Mouse (Mus musculus) embryonic facial prominence, embryonic 10.5 days (tissue): ENCODE measurements around the gene Vsig10. TPM values are rescaled to one million over a fixed set of nuclear protein-coding genes. Genes with fewer than 3 reads are reported as not detected.
A peak's percentile ranks its signal among the peaks of the same experiment; 100 is the strongest.

Experiments used
- DNase-seq: peaks from one replicate; pipeline ENCODE4 v3.0.0-alpha.2; 2017; ENCODE audit warnings: low spot score
- H3K27ac ChIP-seq: fragments of 300-500 bp; sonication (generic); replicated peaks from 2 replicates; pipeline ENCODE4 v1.5.1; 2016; ENCODE audit warnings: mild to moderate bottlenecking
- H3K27me3 ChIP-seq: fragments of 300-500 bp; sonication (generic); replicated peaks from 2 replicates; pipeline ENCODE4 v1.6.1; 2016; ENCODE audit warnings: low read depth, mild to moderate bottlenecking; ENCODE audit not compliant: poor library complexity, severe bottlenecking
- H3K36me3 ChIP-seq: fragments of 300-500 bp; sonication (generic); replicated peaks from 2 replicates; pipeline ENCODE4 v1.6.1; 2016; ENCODE audit warnings: mild to moderate bottlenecking, moderate library complexity
- H3K4me1 ChIP-seq: fragments of 300-500 bp; sonication (generic); 2 replicates; pipeline ENCODE4 v1.6.1; 2016
- H3K4me3 ChIP-seq: fragments of 300-500 bp; sonication (generic); 2 replicates; pipeline ENCODE4 v1.5.1; 2016; ENCODE audit warnings: mild to moderate bottlenecking, moderate library complexity
- H3K9me3 ChIP-seq: fragments of 300-500 bp; sonication (generic); 2 replicates; pipeline ENCODE4 v1.6.1; 2016; ENCODE audit warnings: mild to moderate bottlenecking
- WGBS: fragments of 180-500 bp; shearing (Covaris S2); methylation state at CpG from one replicate; pipeline ENCODE4 v1.1.7; 2016; 5-methylcytosine and 5-hydroxymethylcytosine counted together
- polyA plus RNA-seq: library from polyadenylated mRNA; unstranded; fragments of >200 nt; fragmentation: Nextera tagmentation; extraction: Ambion mirVana; gene quantifications from 2 replicates; pipeline ENCODE4 v1.2.1, GENCODE M21; 2016

Gene Vsig10
- 3.4 and 4.0 TPM in 2 replicates for polyA plus RNA-seq

GRCm38 (mm10) chr5:117318741-117319629 is at the start of gene Vsig10:
Gene Vsig10, plus strand, starts transcription at chr5:117319083.
- Histone ChIP-seq H3K36me3 (no peaks in the 10 kb centered on the region), H3K9me3 (no peaks in the 10 kb centered on the region), H3K4me1 (peaks cover 30% of the 10 kb centered on the region), H3K27me3 (peaks cover 78% of the 10 kb centered on the region), H3K27ac (peak within 1 kb of the TSS; percentile 87), H3K4me3 (peak within 1 kb of the TSS; percentile 84)
- under 1% methylated on average over 81 of the region's 81 CpGs for WGBS
- DNase-seq = peak; percentile 78

DNA sequence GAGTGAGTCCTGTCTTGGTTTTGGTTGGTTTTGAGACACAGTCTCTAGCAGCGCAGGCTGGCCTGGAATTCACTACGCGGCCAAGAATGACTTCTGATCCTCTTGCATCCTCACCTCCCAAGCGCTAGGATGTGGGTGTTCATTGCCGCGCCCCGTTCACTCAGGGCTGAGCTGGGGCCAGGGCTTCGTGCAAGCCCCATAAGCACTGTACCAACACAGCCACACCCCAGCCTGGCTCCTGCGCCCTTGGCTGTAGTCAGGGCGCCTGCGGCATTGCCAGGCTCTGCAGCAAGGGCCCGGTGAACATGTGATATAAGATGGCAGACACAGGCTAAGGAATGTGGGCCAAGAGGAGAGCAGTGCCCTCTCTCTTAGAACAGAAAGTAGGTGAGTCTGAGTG is 49.5 kb upstream of the Vsig10 start:
- Histone ChIP-seq H3K4me1 (0 out of 2 replicates have a peak, but pooled peaks cover 4% of the 10 kb centered on the region), H3K27me3 (no peaks in the 10 kb centered on the region), H3K27ac (no peak overlapping the region), H3K36me3 (no peaks in the 10 kb centered on the region), H3K9me3 (no peaks in the 10 kb centered on the region), H3K4me3 (no peak overlapping the region)
- no peak for DNase-seq
- 95% methylated on average over 12 of the region's 12 CpGs for WGBS

DNA sequence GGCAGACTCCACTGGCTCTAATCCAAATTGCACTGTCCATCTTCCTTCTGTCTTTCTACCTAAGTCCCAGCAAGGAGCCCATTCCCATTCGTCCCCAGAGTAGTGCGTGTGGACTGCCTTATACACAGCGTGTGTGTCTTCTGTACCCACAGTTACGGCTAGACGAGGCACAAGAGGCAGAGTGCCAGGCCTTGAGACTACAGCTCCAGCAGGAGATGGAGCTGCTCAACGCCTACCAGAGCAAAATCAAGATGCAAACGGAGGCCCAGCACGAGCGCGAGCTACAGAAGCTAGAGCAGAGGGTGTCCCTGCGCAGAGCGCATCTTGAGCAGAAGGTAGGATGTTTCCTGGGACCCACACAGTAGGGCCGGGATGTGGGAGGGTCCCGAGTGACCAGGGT is 46.9 kb upstream of the Vsig10 start:
- Histone ChIP-seq H3K27me3 (no peaks in the 10 kb centered on the region), H3K4me3 (no peak overlapping the region), H3K9me3 (no peaks in the 10 kb centered on the region), H3K36me3 (peaks cover 2% of the 10 kb centered on the region; the same call in 1 of the 2 replicates), H3K27ac (no peak overlapping the region), H3K4me1 (0 out of 2 replicates have a peak, but pooled peaks cover 4% of the 10 kb centered on the region)
- 91% methylated on average over 14 of the region's 14 CpGs for WGBS
- no peak for DNase-seq

- DNase-seq = no peak
- Histone ChIP-seq H3K27ac (no peak overlapping the region), H3K36me3 (peaks cover 24% of the 10 kb centered on the region), H3K9me3 (no peaks in the 10 kb centered on the region), H3K27me3 (no peaks in the 10 kb centered on the region), H3K4me1 (0 out of 2 replicates have a peak, but pooled peaks cover 4% of the 10 kb centered on the region), H3K4me3 (no peak overlapping the region)
- 76% methylated on average over 5 of the region's 5 CpGs for WGBS
These were observed 44.1 kb upstream of the Vsig10 start for GRCm38 (mm10) chr5:117274817-117275216.

DNA sequence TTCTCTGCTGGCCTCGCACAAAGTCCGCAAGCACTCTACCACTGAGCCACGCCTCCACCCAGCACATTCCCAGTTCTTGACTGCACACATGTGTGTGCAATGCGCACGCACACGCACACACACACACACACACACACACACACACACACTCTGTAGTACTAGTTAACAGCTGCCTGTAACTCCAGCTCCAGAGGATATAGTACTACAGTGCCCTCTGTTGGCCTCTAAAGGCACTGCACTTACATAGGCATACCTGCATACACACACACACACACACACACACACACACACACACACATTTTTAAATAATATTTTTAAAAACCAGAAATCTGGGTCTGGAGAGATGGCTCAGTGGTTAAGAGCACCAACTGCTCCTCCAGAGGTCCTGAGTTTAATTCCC is 41.1 kb upstream of the Vsig10 start:
- no peak for DNase-seq
- no peaks in the 10 kb centered on the region for H3K9me3 ChIP-seq
- no peaks in the 10 kb centered on the region for H3K27me3 ChIP-seq
- 0 out of 2 replicates have a peak, but pooled peaks cover 4% of the 10 kb centered on the region for H3K4me1 ChIP-seq
- H3K36me3 ChIP-seq = peaks cover 52% of the 10 kb centered on the region
- 92% methylated on average over 6 of the region's 6 CpGs for WGBS
- H3K4me3 ChIP-seq = no peak overlapping the region
- no peak overlapping the region for H3K27ac ChIP-seq

DNA sequence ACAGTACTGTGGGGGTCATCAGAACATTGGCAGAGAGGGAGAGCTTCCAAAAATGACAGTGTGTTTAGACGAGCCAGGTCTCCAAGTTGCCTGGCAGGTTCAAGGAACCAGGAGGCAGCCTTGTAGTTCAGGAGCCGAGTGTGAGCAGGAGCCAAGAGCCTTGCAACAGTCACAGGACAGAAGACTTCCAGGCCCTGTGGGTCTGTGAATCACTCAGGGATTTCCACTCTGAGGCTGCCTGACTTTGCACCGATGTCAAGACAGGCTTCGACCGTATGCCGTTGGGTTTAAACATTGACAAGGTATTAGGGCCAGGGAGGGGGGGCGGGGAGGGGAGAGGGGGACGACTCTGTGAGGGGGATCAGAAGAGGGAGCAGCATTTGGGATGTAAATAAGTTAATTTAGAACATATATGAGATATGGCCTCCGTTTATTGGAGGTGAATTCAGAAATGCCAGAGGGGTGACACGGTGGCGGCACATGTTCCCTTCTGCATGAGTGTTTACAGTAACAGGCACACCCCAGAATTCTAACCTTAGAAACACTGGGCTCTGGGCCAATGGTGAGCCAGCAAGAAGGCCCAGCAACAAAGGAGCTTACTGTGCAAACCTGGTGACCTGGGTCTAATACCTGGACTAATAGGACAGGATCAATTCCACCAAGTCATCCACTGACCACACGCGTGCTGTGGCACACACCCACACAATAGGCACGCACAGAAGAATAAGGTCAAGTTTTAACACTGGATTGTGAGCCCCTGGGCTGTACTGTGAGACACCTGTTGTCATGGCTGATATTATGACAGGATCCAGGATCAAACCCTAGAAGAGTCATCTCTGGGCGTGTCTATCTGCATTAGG is 39.8 kb upstream of the Vsig10 start:
- H3K36me3 ChIP-seq = peaks cover 63% of the 10 kb centered on the region
- DNase-seq = no peak
- 92% methylated on average over 15 of the region's 15 CpGs for WGBS
- 0 out of 2 replicates have a peak, but pooled peaks cover 1% of the 10 kb centered on the region for H3K4me1 ChIP-seq
- H3K9me3 ChIP-seq = no peaks in the 10 kb centered on the region
- H3K4me3 ChIP-seq = no peak overlapping the region
- H3K27me3 ChIP-seq = no peaks in the 10 kb centered on the region
- H3K27ac ChIP-seq = no peak overlapping the region

DNA sequence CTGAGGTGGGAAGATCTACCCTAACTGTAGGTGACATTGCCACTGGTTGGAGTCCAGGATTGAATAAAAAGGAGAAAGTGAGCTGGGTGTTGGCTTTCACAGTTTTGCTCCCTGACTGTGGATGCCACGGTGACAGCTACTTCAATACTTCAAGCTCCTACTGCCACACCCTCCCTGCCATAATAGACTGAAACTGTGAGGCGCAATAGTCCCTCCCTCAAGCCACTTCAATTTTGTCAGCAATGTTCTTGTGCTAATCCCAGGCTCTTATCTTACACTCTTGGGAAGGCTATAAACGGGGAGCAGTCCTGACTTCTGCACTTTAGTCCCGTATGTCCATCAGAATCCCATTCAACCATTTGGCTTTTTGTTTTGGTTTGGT is 39.2 kb upstream of the Vsig10 start:
- Histone ChIP-seq H3K27ac (no peak overlapping the region), H3K27me3 (no peaks in the 10 kb centered on the region), H3K4me3 (no peak overlapping the region), H3K36me3 (peaks cover 69% of the 10 kb centered on the region), H3K9me3 (no peaks in the 10 kb centered on the region), H3K4me1 (peaks cover 2% of the 10 kb centered on the region; the same call in 1 of the 2 replicates)
- 83% methylated on average over 4 of the region's 4 CpGs for WGBS
- DNase-seq = no peak

GRCm38 (mm10) chr5:117281536-117281935 is 37.3 kb upstream of the Vsig10 start:
- no peak overlapping the region for H3K27ac ChIP-seq
- peak; percentile 27 for DNase-seq
- no peaks in the 10 kb centered on the region for H3K9me3 ChIP-seq
- no peaks in the 10 kb centered on the region for H3K27me3 ChIP-seq
- H3K4me3 ChIP-seq = no peak overlapping the region
- H3K36me3 ChIP-seq = peaks cover 82% of the 10 kb centered on the region
- WGBS = 93% methylated on average over 10 of the region's 10 CpGs
- peaks cover 21% of the 10 kb centered on the region for H3K4me1 ChIP-seq

DNA sequence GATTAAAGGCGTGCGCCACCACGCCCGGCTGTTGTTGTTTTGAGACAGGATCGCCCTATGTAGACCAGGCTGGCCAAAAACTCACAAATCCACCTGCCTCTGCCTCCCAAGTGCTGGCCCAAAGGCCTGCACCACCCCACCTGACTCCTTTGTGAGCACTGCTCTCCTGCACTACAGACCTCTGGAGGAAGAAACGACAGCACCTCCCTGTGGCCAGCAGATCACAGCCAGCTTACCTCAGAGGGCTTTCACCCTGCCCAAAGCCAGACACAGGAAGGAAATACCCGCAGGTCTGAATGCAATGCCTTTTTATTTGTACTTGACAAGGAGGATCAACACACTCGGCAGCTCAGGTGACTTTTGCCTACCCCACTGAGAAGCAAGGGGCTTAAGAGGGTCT is 36.5 kb upstream of the Vsig10 start:
- no peaks in the 10 kb centered on the region for H3K27me3 ChIP-seq
- peaks cover 22% of the 10 kb centered on the region for H3K4me1 ChIP-seq
- H3K27ac ChIP-seq = no peak overlapping the region
- H3K36me3 ChIP-seq = peaks cover 79% of the 10 kb centered on the region
- H3K4me3 ChIP-seq = no peak overlapping the region
- no peaks in the 10 kb centered on the region for H3K9me3 ChIP-seq
- WGBS = 90% methylated on average over 8 of the region's 8 CpGs
- DNase-seq = no peak

GRCm38 (mm10) chr5:117284029-117284428 is 34.9 kb upstream of the Vsig10 start:
- Histone ChIP-seq H3K4me1 (peaks cover 30% of the 10 kb centered on the region), H3K9me3 (no peaks in the 10 kb centered on the region), H3K4me3 (no peak overlapping the region), H3K27me3 (peaks cover 8% of the 10 kb centered on the region; the same call in 1 of the 2 replicates), H3K36me3 (peaks cover 66% of the 10 kb centered on the region), H3K27ac (no peak overlapping the region)
- no peak for DNase-seq
- WGBS = 83% methylated on average over 9 of the region's 9 CpGs

- WGBS = 90% methylated on average over 7 of the region's 7 CpGs
- peaks cover 59% of the 10 kb centered on the region for H3K36me3 ChIP-seq
- no peak overlapping the region for H3K4me3 ChIP-seq
- H3K27me3 ChIP-seq = peaks cover 9% of the 10 kb centered on the region; the same call in 1 of the 2 replicates
- no peak for DNase-seq
- H3K4me1 ChIP-seq = peaks cover 30% of the 10 kb centered on the region
- no peaks in the 10 kb centered on the region for H3K9me3 ChIP-seq
- no peak overlapping the region for H3K27ac ChIP-seq
These were observed 34.2 kb upstream of the Vsig10 start for GRCm38 (mm10) chr5:117284682-117285081.

- no peak for DNase-seq
- Histone ChIP-seq H3K27me3 (peaks cover 9% of the 10 kb centered on the region; the same call in 1 of the 2 replicates), H3K9me3 (peaks cover 3% of the 10 kb centered on the region; the same call in 1 of the 2 replicates), H3K27ac (0 out of 2 replicates have a peak overlapping the region, but pooled peaks have one; percentile 30), H3K4me1 (peaks cover 30% of the 10 kb centered on the region), H3K4me3 (peak overlapping the region; percentile 88; the same call in 1 of the 2 replicates), H3K36me3 (peaks cover 53% of the 10 kb centered on the region)
- 79% methylated on average over 4 of the region's 4 CpGs for WGBS
These were observed 33.6 kb upstream of the Vsig10 start for GRCm38 (mm10) chr5:117285266-117285665.
